Mouse (Mus musculus): ENCODE data around the gene Sltm. TPM values are rescaled to one million over a fixed set of nuclear protein-coding genes. Genes with fewer than 3 reads are reported as not detected.
"Not testable (repeated sequence)": the region's sequence is repeated elsewhere in the genome, so short reads cannot be mapped to it uniquely, and the experiment has no call there.

Sltm gene
- polyA plus RNA-seq, 1 experiment: 9.0 TPM

- TF ChIP-seq POLR2A (IDR thresholded peaks at IDR 0.05; ENCODE audit: borderline replicate concordance, extremely low read depth, low read depth, low read length) (no peak), CTCF (IDR thresholded peaks at IDR 0.05; ENCODE audit: insufficient read depth, low read length) (no peak)
- 29% methylated on average over 5 of the region's 5 CpGs for WGBS
- no peak for DNase-seq
- Histone ChIP-seq H3K4me1 (ENCODE audit: control insufficient read depth, insufficient read depth, low read length) (peaks cover 3% of the 10 kb centered on the region; the same call in 1 of the 2 replicates), H3K4me3 (replicated peaks; ENCODE audit: extremely low read depth, low read depth, low read length) (no peak overlapping the region)
These were observed 1.4 kb downstream of the Sltm start for GRCm38 (mm10) chr9:70543985-70544384.

- TF ChIP-seq CTCF (IDR thresholded peaks at IDR 0.05; ENCODE audit: insufficient read depth, low read length): no peak
- no peak for TF ChIP-seq POLR2A (IDR thresholded peaks at IDR 0.05; ENCODE audit: borderline replicate concordance, extremely low read depth, low read depth, low read length)
- peaks cover 3% of the 10 kb centered on the region; the same call in 1 of the 2 replicates for H3K4me1 ChIP-seq (ENCODE audit: control insufficient read depth, insufficient read depth, low read length)
- no peak overlapping the region for H3K4me3 ChIP-seq (replicated peaks; ENCODE audit: extremely low read depth, low read depth, low read length)
- WGBS: 80% methylated on average over 1 of the region's 1 CpGs
- DNase-seq: no peak
These were observed 2.3 kb downstream of the Sltm start for GRCm38 (mm10) chr9:70544831-70545230.

GRCm38 (mm10) chr9:70546576-70546975 is 4.0 kb downstream of the Sltm start:
- H3K4me3 ChIP-seq (replicated peaks; ENCODE audit: extremely low read depth, low read depth, low read length); H3K4me1 ChIP-seq (ENCODE audit: control insufficient read depth, insufficient read depth, low read length); DNase-seq: not testable (repeated sequence)
- 88% methylated on average over 3 of the region's 3 CpGs for WGBS

- no peak overlapping the region for H3K4me3 ChIP-seq (replicated peaks; ENCODE audit: extremely low read depth, low read depth, low read length)
- H3K4me1 ChIP-seq (ENCODE audit: control insufficient read depth, insufficient read depth, low read length): peaks cover 3% of the 10 kb centered on the region; the same call in 1 of the 2 replicates
- no peak for DNase-seq
- TF ChIP-seq CTCF (IDR thresholded peaks at IDR 0.05; ENCODE audit: insufficient read depth, low read length) (no peak), POLR2A (IDR thresholded peaks at IDR 0.05; ENCODE audit: borderline replicate concordance, extremely low read depth, low read depth, low read length) (no peak)
- WGBS: 75% methylated on average over 4 of the region's 4 CpGs
These were observed 5.8 kb downstream of the Sltm start for GRCm38 (mm10) chr9:70548304-70548703.

DNA sequence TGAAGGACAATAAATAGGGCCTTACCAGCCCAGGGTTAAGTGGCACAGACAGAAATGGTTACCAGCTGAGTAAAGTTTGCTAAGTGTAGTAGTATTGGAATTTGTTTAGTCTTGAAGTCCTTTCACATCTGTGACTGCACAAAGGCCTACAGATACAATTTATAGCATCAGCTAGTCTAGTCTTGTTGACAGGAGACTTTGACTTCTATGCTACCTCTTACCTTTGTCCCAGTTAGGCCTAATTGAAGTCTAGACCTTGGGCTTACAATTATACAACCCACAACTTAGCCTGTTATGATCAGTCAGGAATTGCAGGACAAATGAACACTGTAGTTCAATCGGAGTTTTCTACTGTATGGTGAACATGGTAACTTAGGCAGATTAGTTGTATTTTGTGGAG is 9.0 kb downstream of the Sltm start:
- TF ChIP-seq POLR2A (IDR thresholded peaks at IDR 0.05; ENCODE audit: borderline replicate concordance, extremely low read depth, low read depth, low read length) (no peak), CTCF (IDR thresholded peaks at IDR 0.05; ENCODE audit: insufficient read depth, low read length) (no peak)
- DNase-seq: no peak
- no peak overlapping the region for H3K4me3 ChIP-seq (replicated peaks; ENCODE audit: extremely low read depth, low read depth, low read length)
- no peaks in the 10 kb centered on the region; the same call in 1 of the 2 replicates for H3K4me1 ChIP-seq (ENCODE audit: control insufficient read depth, insufficient read depth, low read length)
- WGBS: 94% methylated on average over 1 of the region's 1 CpGs

- H3K4me3 ChIP-seq (replicated peaks; ENCODE audit: extremely low read depth, low read depth, low read length); H3K4me1 ChIP-seq (ENCODE audit: control insufficient read depth, insufficient read depth, low read length); DNase-seq: not testable (repeated sequence)
- 100% methylated on average over 2 of the region's 2 CpGs for WGBS
These were observed 9.7 kb downstream of the Sltm start for GRCm38 (mm10) chr9:70552233-70552632.

GRCm38 (mm10) chr9:70555431-70555830 is 12.9 kb downstream of the Sltm start:
- no peaks in the 10 kb centered on the region; the same call in 1 of the 2 replicates for H3K4me1 ChIP-seq (ENCODE audit: control insufficient read depth, insufficient read depth, low read length)
- TF ChIP-seq POLR2A (IDR thresholded peaks at IDR 0.05; ENCODE audit: borderline replicate concordance, extremely low read depth, low read depth, low read length) (no peak), CTCF (IDR thresholded peaks at IDR 0.05; ENCODE audit: insufficient read depth, low read length) (no peak)
- H3K4me3 ChIP-seq (replicated peaks; ENCODE audit: extremely low read depth, low read depth, low read length): no peak overlapping the region
- no peak for DNase-seq

DNA sequence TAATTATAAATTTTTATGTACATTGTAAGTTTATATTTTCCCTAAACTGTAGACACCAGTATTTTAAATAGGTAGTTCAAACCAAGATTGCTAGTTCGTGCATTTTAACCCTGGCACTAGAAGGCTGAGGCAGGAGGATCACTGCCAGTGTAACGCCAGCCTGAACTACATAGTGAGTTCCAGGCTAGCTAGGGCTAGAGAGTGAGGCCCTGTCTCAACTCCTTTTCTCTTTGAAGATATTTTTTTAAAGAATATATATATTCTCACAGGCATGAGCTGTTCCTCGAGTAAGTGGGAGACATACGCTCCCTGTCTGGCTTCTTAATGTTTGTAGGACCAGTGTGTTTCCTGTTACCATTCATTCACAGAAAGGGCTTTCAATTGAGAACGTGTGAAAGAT is 14.2 kb downstream of the Sltm start:
- no peak for DNase-seq
- WGBS: 80% methylated on average over 5 of the region's 5 CpGs
- no peak overlapping the region for H3K4me3 ChIP-seq (replicated peaks; ENCODE audit: extremely low read depth, low read depth, low read length)
- TF ChIP-seq POLR2A (IDR thresholded peaks at IDR 0.05; ENCODE audit: borderline replicate concordance, extremely low read depth, low read depth, low read length): no peak
- TF ChIP-seq CTCF (IDR thresholded peaks at IDR 0.05; ENCODE audit: insufficient read depth, low read length): no peak
- H3K4me1 ChIP-seq (ENCODE audit: control insufficient read depth, insufficient read depth, low read length): no peaks in the 10 kb centered on the region; the same call in 1 of the 2 replicates

DNA sequence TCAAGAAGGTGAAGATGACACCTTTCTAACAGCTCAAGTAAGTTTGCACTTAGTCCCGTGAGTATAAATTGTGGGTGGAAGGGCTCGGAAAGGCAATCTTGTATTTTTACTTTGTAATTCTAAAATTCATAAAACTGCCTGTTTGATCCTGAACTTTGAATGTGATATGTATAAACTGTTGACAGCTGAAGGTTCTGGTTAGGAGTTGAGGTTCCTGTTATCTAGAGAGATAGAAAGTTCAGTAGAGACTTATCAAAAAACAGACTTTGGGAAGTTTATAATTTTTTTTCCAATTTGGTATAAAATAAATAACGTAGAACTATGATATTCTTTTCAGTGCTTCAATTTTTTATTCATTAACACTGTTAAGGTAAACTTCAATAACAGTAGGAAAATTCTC is 20.3 kb downstream of the Sltm start:
- DNase-seq: no peak
- TF ChIP-seq POLR2A (IDR thresholded peaks at IDR 0.05; ENCODE audit: borderline replicate concordance, extremely low read depth, low read depth, low read length) (no peak), CTCF (IDR thresholded peaks at IDR 0.05; ENCODE audit: insufficient read depth, low read length) (no peak)
- WGBS: 92% methylated on average over 3 of the region's 3 CpGs
- H3K4me3 ChIP-seq (replicated peaks; ENCODE audit: extremely low read depth, low read depth, low read length): no peak overlapping the region
- H3K4me1 ChIP-seq (ENCODE audit: control insufficient read depth, insufficient read depth, low read length): peaks cover 2% of the 10 kb centered on the region; the same call in 1 of the 2 replicates

- Histone ChIP-seq H3K4me3 (replicated peaks; ENCODE audit: extremely low read depth, low read depth, low read length) (no peak overlapping the region), H3K4me1 (ENCODE audit: control insufficient read depth, insufficient read depth, low read length) (peaks cover 4% of the 10 kb centered on the region; the same call in 1 of the 2 replicates)
- no peak for DNase-seq
- WGBS: 69% methylated on average over 5 of the region's 5 CpGs
- no peak for TF ChIP-seq CTCF (IDR thresholded peaks at IDR 0.05; ENCODE audit: insufficient read depth, low read length)
- no peak for TF ChIP-seq POLR2A (IDR thresholded peaks at IDR 0.05; ENCODE audit: borderline replicate concordance, extremely low read depth, low read depth, low read length)
These were observed 25.1 kb downstream of the Sltm start for GRCm38 (mm10) chr9:70567651-70568050.

DNA sequence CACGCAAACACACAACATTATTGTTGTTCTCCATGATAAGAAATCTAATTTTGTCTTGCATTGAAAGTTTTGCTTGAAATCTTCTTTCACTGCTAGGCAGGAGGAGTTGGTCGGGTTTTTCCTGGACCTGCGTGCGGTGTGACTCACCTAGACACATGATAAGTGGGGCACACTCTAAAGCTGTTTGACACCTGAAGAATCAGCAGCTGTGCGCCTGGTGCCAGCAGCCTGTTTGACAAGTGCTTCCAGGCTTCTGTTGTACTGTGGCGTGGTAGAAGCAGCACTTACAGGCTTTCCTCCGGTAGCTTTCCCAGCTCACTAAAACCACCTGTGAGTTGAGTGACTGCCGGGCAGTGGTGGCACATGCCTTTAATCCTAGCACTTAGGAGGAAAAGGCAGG is 27.8 kb downstream of the Sltm start:
- TF ChIP-seq POLR2A (IDR thresholded peaks at IDR 0.05; ENCODE audit: borderline replicate concordance, extremely low read depth, low read depth, low read length) (no peak), CTCF (IDR thresholded peaks at IDR 0.05; ENCODE audit: insufficient read depth, low read length) (no peak)
- DNase-seq: no peak
- Histone ChIP-seq H3K4me1 (ENCODE audit: control insufficient read depth, insufficient read depth, low read length) (peaks cover 4% of the 10 kb centered on the region; the same call in 1 of the 2 replicates), H3K4me3 (replicated peaks; ENCODE audit: extremely low read depth, low read depth, low read length) (no peak overlapping the region)
- 78% methylated on average over 8 of the region's 8 CpGs for WGBS

All from lung, adult 2 months (tissue).